Mouse (Mus musculus): ENCODE measurements around the gene Peak1. TPM values are rescaled to one million over a fixed set of nuclear protein-coding genes. Genes with fewer than 3 reads are reported as not detected.

The Peak1 gene
- polyA plus RNA-seq, 1 experiment from 2014 or later: 2.6 TPM

DNA sequence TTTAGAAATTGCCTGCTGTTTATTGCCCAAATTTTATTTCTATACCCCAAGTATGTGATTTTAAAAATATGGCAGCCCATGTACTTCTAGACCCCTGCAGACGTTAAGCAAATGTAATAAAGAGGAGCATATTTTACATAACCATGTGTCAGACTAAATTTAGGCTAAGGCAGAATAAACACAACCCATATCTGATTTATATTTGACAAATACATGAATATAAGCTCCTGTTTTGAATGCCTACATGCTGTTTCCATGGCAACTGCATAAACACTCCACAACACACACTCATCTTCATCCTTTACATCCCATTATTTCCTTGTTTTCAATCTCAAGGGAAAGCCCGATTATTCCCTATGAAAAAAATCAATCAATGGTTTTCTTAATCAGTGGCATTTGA lies 108.8 kb downstream of the Peak1 start:
- ATAC-seq: no peak
- Histone ChIP-seq H3K4me1 (ENCODE audit: insufficient read depth) (no peaks in the 10 kb centered on the region), H3K9ac (replicated peaks) (no peak overlapping the region), H3K27ac (ENCODE audit: low read depth) (no peak overlapping the region), H3K4me3 (ENCODE audit: low read depth, low read length) (no peak overlapping the region), H3K4me2 (ENCODE audit: low read depth, low read length) (no peak overlapping the region), H3K27me3 (ENCODE audit: insufficient read depth, low read length) (no peaks in the 10 kb centered on the region), H3K36me3 (replicated peaks; ENCODE audit: insufficient read depth, low read length) (no peaks in the 10 kb centered on the region), H3K9me3 (ENCODE audit: low read length) (no peaks in the 10 kb centered on the region)
- no peak for DNase-seq
- WGBS (ENCODE audit: insufficient replicate concordance): 69% methylated on average over 2 of the region's 2 CpGs
- TF ChIP-seq EP300 (IDR thresholded peaks at IDR 0.05; ENCODE audit: low read depth): no peak
- TF ChIP-seq CTCF (IDR thresholded peaks at IDR 0.05; ENCODE audit: low read depth): no peak

GRCm38 (mm10) chr9:56304526-56304925 lies 113.3 kb downstream of the Peak1 start:
- no peak for DNase-seq
- no peak for TF ChIP-seq EP300 (IDR thresholded peaks at IDR 0.05; ENCODE audit: low read depth)
- no peak for TF ChIP-seq CTCF (IDR thresholded peaks at IDR 0.05; ENCODE audit: low read depth)
- no peaks in the 10 kb centered on the region for H3K36me3 ChIP-seq (replicated peaks; ENCODE audit: insufficient read depth, low read length)
- WGBS (ENCODE audit: insufficient replicate concordance): 80% methylated on average over 2 of the region's 2 CpGs
- no peak overlapping the region for H3K27ac ChIP-seq (ENCODE audit: low read depth)
- ATAC-seq: no peak
- H3K4me2 ChIP-seq (ENCODE audit: low read depth, low read length): no peak overlapping the region
- no peak overlapping the region for H3K9ac ChIP-seq (replicated peaks)
- H3K27me3 ChIP-seq (ENCODE audit: insufficient read depth, low read length): no peaks in the 10 kb centered on the region
- H3K4me3 ChIP-seq (ENCODE audit: low read depth, low read length): no peak overlapping the region
- no peaks in the 10 kb centered on the region for H3K9me3 ChIP-seq (ENCODE audit: low read length)
- no peaks in the 10 kb centered on the region for H3K4me1 ChIP-seq (ENCODE audit: insufficient read depth)

GRCm38 (mm10) chr9:56302921-56303465 lies 114.9 kb downstream of the Peak1 start:
- Histone ChIP-seq H3K9me3 (ENCODE audit: low read length) (no peaks in the 10 kb centered on the region), H3K27ac (ENCODE audit: low read depth) (no peak overlapping the region), H3K9ac (replicated peaks) (no peak overlapping the region), H3K4me1 (ENCODE audit: insufficient read depth) (no peaks in the 10 kb centered on the region), H3K36me3 (replicated peaks; ENCODE audit: insufficient read depth, low read length) (no peaks in the 10 kb centered on the region), H3K4me2 (ENCODE audit: low read depth, low read length) (no peak overlapping the region), H3K27me3 (ENCODE audit: insufficient read depth, low read length) (no peaks in the 10 kb centered on the region), H3K4me3 (ENCODE audit: low read depth, low read length) (no peak overlapping the region)
- ATAC-seq (no peak), DNase-seq (no peak)
- WGBS (ENCODE audit: insufficient replicate concordance): 40% methylated on average over 3 of the region's 3 CpGs
- no peak for TF ChIP-seq EP300 (IDR thresholded peaks at IDR 0.05; ENCODE audit: low read depth)
- TF ChIP-seq CTCF (IDR thresholded peaks at IDR 0.05; ENCODE audit: low read depth): no peak

GRCm38 (mm10) chr9:56290019-56290418 lies 127.8 kb downstream of the Peak1 start:
- Histone ChIP-seq H3K4me1 (ENCODE audit: insufficient read depth) (no peaks in the 10 kb centered on the region), H3K9me3 (ENCODE audit: low read length) (no peaks in the 10 kb centered on the region), H3K4me2 (ENCODE audit: low read depth, low read length) (no peak overlapping the region), H3K9ac (replicated peaks) (no peak overlapping the region), H3K36me3 (replicated peaks; ENCODE audit: insufficient read depth, low read length) (no peaks in the 10 kb centered on the region), H3K27ac (ENCODE audit: low read depth) (no peak overlapping the region), H3K4me3 (ENCODE audit: low read depth, low read length) (no peak overlapping the region), H3K27me3 (ENCODE audit: insufficient read depth, low read length) (no peaks in the 10 kb centered on the region)
- WGBS (ENCODE audit: insufficient replicate concordance): 83% methylated on average over 2 of the region's 2 CpGs
- TF ChIP-seq EP300 (IDR thresholded peaks at IDR 0.05; ENCODE audit: low read depth) (no peak), CTCF (IDR thresholded peaks at IDR 0.05; ENCODE audit: low read depth) (no peak)
- DNase-seq (no peak), ATAC-seq (no peak)

DNA sequence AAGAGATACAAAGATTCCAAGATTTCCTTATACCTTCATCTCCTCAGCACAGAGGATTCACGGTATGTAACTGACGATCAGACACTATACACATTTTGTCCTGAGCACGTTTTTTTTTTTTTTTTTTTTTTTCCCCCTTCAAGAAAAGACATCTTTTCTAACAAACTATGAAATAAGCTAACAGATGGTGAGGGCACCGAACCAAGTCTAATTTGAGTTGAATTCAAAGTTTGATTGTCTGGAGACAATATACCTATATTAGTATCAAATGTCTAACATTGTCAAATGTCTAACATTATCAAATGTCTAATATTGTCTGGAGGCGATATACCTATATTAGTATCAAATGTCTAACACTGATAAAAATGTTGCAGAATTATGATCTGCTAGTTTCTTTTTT lies 135.4 kb downstream of the Peak1 start:
- Histone ChIP-seq H3K27me3 (ENCODE audit: insufficient read depth, low read length) (no peaks in the 10 kb centered on the region), H3K9ac (replicated peaks) (no peak overlapping the region), H3K4me1 (ENCODE audit: insufficient read depth) (no peaks in the 10 kb centered on the region), H3K36me3 (replicated peaks; ENCODE audit: insufficient read depth, low read length) (no peaks in the 10 kb centered on the region), H3K9me3 (ENCODE audit: low read length) (no peaks in the 10 kb centered on the region), H3K4me3 (ENCODE audit: low read depth, low read length) (no peak overlapping the region), H3K4me2 (ENCODE audit: low read depth, low read length) (no peak overlapping the region), H3K27ac (ENCODE audit: low read depth) (no peak overlapping the region)
- no peak for DNase-seq
- 80% methylated on average over 5 of the region's 5 CpGs for WGBS (ENCODE audit: insufficient replicate concordance)
- no peak for ATAC-seq
- TF ChIP-seq EP300 (IDR thresholded peaks at IDR 0.05; ENCODE audit: low read depth): no peak
- no peak for TF ChIP-seq CTCF (IDR thresholded peaks at IDR 0.05; ENCODE audit: low read depth)

DNA sequence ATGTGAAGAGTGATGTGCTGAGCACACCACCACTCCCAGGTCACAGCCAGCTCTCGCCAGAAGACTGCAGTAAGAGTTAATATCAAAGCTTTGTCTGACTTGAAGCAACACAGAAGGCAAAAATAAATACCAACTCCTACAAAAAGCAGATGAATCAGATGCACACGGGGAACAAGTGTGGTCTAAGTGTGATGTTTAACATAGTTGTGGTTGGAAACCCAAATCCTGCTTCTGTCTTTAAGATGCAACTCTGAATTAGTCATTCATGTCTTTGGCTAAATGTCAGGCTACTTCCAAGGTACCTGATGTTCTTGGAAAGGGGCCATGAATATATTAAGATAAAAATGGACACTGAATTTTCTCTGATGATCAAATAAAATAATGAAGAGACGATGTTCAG lies 144.3 kb downstream of the Peak1 start:
- Histone ChIP-seq H3K9ac (replicated peaks) (no peak overlapping the region), H3K9me3 (ENCODE audit: low read length) (no peaks in the 10 kb centered on the region), H3K4me2 (ENCODE audit: low read depth, low read length) (no peak overlapping the region), H3K4me3 (ENCODE audit: low read depth, low read length) (no peak overlapping the region), H3K4me1 (ENCODE audit: insufficient read depth) (no peaks in the 10 kb centered on the region), H3K36me3 (replicated peaks; ENCODE audit: insufficient read depth, low read length) (no peaks in the 10 kb centered on the region), H3K27me3 (ENCODE audit: insufficient read depth, low read length) (no peaks in the 10 kb centered on the region), H3K27ac (ENCODE audit: low read depth) (no peak overlapping the region)
- TF ChIP-seq EP300 (IDR thresholded peaks at IDR 0.05; ENCODE audit: low read depth) (no peak), CTCF (IDR thresholded peaks at IDR 0.05; ENCODE audit: low read depth) (no peak)
- no peak for ATAC-seq
- WGBS (ENCODE audit: insufficient replicate concordance): 80% methylated on average over 3 of the region's 3 CpGs
- DNase-seq: no peak

DNA sequence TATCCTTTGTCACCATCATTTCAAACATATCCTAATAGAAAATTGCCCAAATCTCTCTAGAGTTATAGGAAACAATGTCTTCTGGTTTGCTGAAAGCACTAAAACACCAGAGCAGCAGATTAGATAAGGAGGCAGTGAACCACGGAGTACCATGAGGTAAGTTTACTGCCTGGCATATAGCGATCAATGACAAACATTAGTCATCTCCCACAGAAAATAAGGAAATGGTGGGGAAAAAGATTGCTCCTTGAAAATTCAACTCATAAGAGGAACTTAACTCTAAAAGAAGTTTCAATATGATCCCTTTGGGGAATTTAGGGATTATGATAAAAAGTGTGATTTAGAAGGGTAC lies 145.6 kb downstream of the Peak1 start:
- ATAC-seq: no peak
- H3K4me3 ChIP-seq (ENCODE audit: low read depth, low read length): no peak overlapping the region
- DNase-seq: no peak
- H3K9ac ChIP-seq (replicated peaks): no peak overlapping the region
- H3K4me1 ChIP-seq (ENCODE audit: insufficient read depth): no peaks in the 10 kb centered on the region
- no peak overlapping the region for H3K4me2 ChIP-seq (ENCODE audit: low read depth, low read length)
- no peak overlapping the region for H3K27ac ChIP-seq (ENCODE audit: low read depth)
- no peaks in the 10 kb centered on the region for H3K36me3 ChIP-seq (replicated peaks; ENCODE audit: insufficient read depth, low read length)
- no peak for TF ChIP-seq CTCF (IDR thresholded peaks at IDR 0.05; ENCODE audit: low read depth)
- TF ChIP-seq EP300 (IDR thresholded peaks at IDR 0.05; ENCODE audit: low read depth): no peak
- no peaks in the 10 kb centered on the region for H3K27me3 ChIP-seq (ENCODE audit: insufficient read depth, low read length)
- no peaks in the 10 kb centered on the region for H3K9me3 ChIP-seq (ENCODE audit: low read length)
- WGBS (ENCODE audit: insufficient replicate concordance): 33% methylated on average over 2 of the region's 2 CpGs

All from liver, postnatal 0 days (tissue).